Mouse (Mus musculus) small intestine, adult 2 months (tissue): ENCODE data around the gene Palm. TPM values are rescaled to one million over a fixed set of nuclear protein-coding genes. Genes with fewer than 3 reads are reported as not detected.

Source experiments
- H3K27ac ChIP-seq: fragments of 200-500 bp; 2 replicates; pipeline ENCODE4 v1.5.1; 2012; ENCODE audit warnings: low read depth, low read length, control low read depth, inconsistent platforms; ENCODE audit not compliant: insufficient read depth
- H3K27me3 ChIP-seq: fragments of 200-500 bp; 2 replicates; pipeline ENCODE4 v1.6.1; 2012; ENCODE audit warnings: mild to moderate bottlenecking, moderate library complexity, low read length, inconsistent platforms; ENCODE audit not compliant: control insufficient read depth, insufficient read depth
- H3K36me3 ChIP-seq: fragments of 200-500 bp; 2 replicates; pipeline ENCODE4 v1.6.1; 2012; ENCODE audit warnings: mild to moderate bottlenecking, low read length, control low read depth, inconsistent platforms; ENCODE audit not compliant: control insufficient read depth, insufficient read depth
- H3K4me1 ChIP-seq: fragments of 200-500 bp; 2 replicates; pipeline ENCODE4 v1.6.1; 2012; ENCODE audit warnings: low read length, inconsistent platforms, mixed read lengths; ENCODE audit not compliant: control insufficient read depth, insufficient read depth, insufficient read length
- H3K4me3 ChIP-seq: fragments of 200-500 bp; 2 replicates; pipeline ENCODE4 v1.5.1; 2012; ENCODE audit warnings: low read depth, mild to moderate bottlenecking, control low read depth, inconsistent platforms, low read length, moderate library complexity
- CTCF ChIP-seq: fragments of 200-500 bp; IDR thresholded peaks from 2 replicates; pipeline ENCODE4 v1.5.1; 2012; ENCODE audit warnings: low read depth, mild to moderate bottlenecking, control low read depth, inconsistent platforms, low read length, moderate library complexity, mixed read lengths; ENCODE audit not compliant: insufficient replicate concordance, insufficient read length; ENCODE audit errors: extremely low read depth
- POLR2A ChIP-seq: fragments of 200-500 bp; IDR thresholded peaks from 2 replicates; pipeline ENCODE4 v1.6.1; 2012; ENCODE audit warnings: low read depth, mild to moderate bottlenecking, control low read depth, inconsistent platforms, low read length, moderate library complexity
- WGBS: fragments of 180-500 bp; shearing (Covaris S2); methylation state at CpG from one replicate; pipeline ENCODE4 v1.1.7; 2018; 5-methylcytosine and 5-hydroxymethylcytosine counted together
- polyA plus RNA-seq: library from polyadenylated mRNA; depleted of rRNA; stranded (reverse); fragments of >200 nt; gene quantifications from 2 replicates; pipeline ENCODE4 v1.2.3, GENCODE M21; 2012

Palm gene
- polyA plus RNA-seq, 1 experiment, result 24.0 TPM

- WGBS, result 7% methylated on average over 6 of the region's 6 CpGs
- Histone ChIP-seq H3K36me3 (peaks cover 48% of the 10 kb centered on the region), H3K27ac (peak overlapping the region; percentile 98), H3K27me3 (no peaks in the 10 kb centered on the region), H3K4me3 (peak overlapping the region; percentile 84), H3K4me1 (peaks cover 51% of the 10 kb centered on the region)
- TF ChIP-seq POLR2A, result no peak
- TF ChIP-seq CTCF, result no peak
These were observed 62.9 kb downstream of the Palm start for GRCm38 (mm10) chr10:79856280-79856679.

GRCm38 (mm10) chr10:79856704-79857451, 63.5 kb downstream of the Palm start:
- peaks cover 54% of the 10 kb centered on the region for H3K36me3 ChIP-seq
- H3K27ac ChIP-seq, result peak overlapping the region; percentile 98
- peaks cover 46% of the 10 kb centered on the region for H3K4me1 ChIP-seq
- H3K4me3 ChIP-seq, result peak overlapping the region; percentile 84
- TF ChIP-seq CTCF (no peak), POLR2A (no peak)
- 3% methylated on average over 7 of the region's 7 CpGs for WGBS
- no peaks in the 10 kb centered on the region for H3K27me3 ChIP-seq

GRCm38 (mm10) chr10:79857452-79857811, 64.1 kb downstream of the Palm start:
- peak overlapping the region; percentile 84 for H3K4me3 ChIP-seq
- WGBS, result under 1% methylated on average over 4 of the region's 4 CpGs
- peaks cover 60% of the 10 kb centered on the region for H3K36me3 ChIP-seq
- H3K27me3 ChIP-seq, result no peaks in the 10 kb centered on the region
- peaks cover 41% of the 10 kb centered on the region for H3K4me1 ChIP-seq
- peak overlapping the region; percentile 98 for H3K27ac ChIP-seq
- TF ChIP-seq CTCF (no peak), POLR2A (no peak)

- Histone ChIP-seq H3K27ac (no peak overlapping the region), H3K36me3 (peaks cover 65% of the 10 kb centered on the region), H3K4me3 (peak overlapping the region; percentile 84; the same call in 1 of the 2 replicates), H3K4me1 (peaks cover 37% of the 10 kb centered on the region), H3K27me3 (no peaks in the 10 kb centered on the region)
- no peak for TF ChIP-seq CTCF
- no peak for TF ChIP-seq POLR2A
- WGBS, result 38% methylated on average over 2 of the region's 2 CpGs
These were observed 64.5 kb downstream of the Palm start for GRCm38 (mm10) chr10:79857894-79858293.

GRCm38 (mm10) chr10:79858416-79859074, 65.2 kb downstream of the Palm start:
- peaks cover 70% of the 10 kb centered on the region for H3K36me3 ChIP-seq
- H3K4me3 ChIP-seq, result peak overlapping the region; percentile 9
- 24% methylated on average over 17 of the region's 17 CpGs for WGBS
- no peak overlapping the region for H3K27ac ChIP-seq
- TF ChIP-seq CTCF (no peak), POLR2A (no peak)
- no peaks in the 10 kb centered on the region for H3K27me3 ChIP-seq
- H3K4me1 ChIP-seq, result peaks cover 32% of the 10 kb centered on the region

- Histone ChIP-seq H3K27me3 (no peaks in the 10 kb centered on the region), H3K4me3 (no peak overlapping the region), H3K36me3 (peaks cover 71% of the 10 kb centered on the region), H3K27ac (no peak overlapping the region), H3K4me1 (peaks cover 32% of the 10 kb centered on the region)
- no peak for TF ChIP-seq POLR2A
- no peak for TF ChIP-seq CTCF
- 67% methylated on average over 11 of the region's 11 CpGs for WGBS
These were observed 65.7 kb downstream of the Palm start for GRCm38 (mm10) chr10:79859116-79859515.
